Mouse (Mus musculus) spleen, adult 2 months (tissue): ENCODE data around the gene Unk. TPM values are rescaled to one million over a fixed set of nuclear protein-coding genes. Genes with fewer than 3 reads are reported as not detected.

Experiments used
- DNase-seq, 2 experiments: peaks; one replicate each; pipeline versions ENCODE4 v3.0.0 to v3.0.0-alpha.2; 2012 to 2021; ENCODE audit warnings: low spot score in 2 of 2, low read depth in 1 of 2
- H3K27ac ChIP-seq: fragments of 200-500 bp; 2 replicates; pipeline ENCODE4 v1.5.1; 2012; ENCODE audit warnings: low read length, inconsistent platforms; ENCODE audit not compliant: insufficient read depth
- H3K27me3 ChIP-seq: fragments of 200-500 bp; 2 replicates; pipeline ENCODE4 v1.6.1; 2012; ENCODE audit warnings: mild to moderate bottlenecking, moderate library complexity, low read length, inconsistent platforms; ENCODE audit not compliant: control insufficient read depth, insufficient read depth
- H3K36me3 ChIP-seq: fragments of 200-500 bp; 2 replicates; pipeline ENCODE4 v1.6.1; 2012; ENCODE audit warnings: mild to moderate bottlenecking, low read length, inconsistent platforms; ENCODE audit not compliant: control insufficient read depth, insufficient read depth
- H3K4me1 ChIP-seq: fragments of 200-500 bp; 2 replicates; pipeline ENCODE4 v1.6.1; 2011; ENCODE audit warnings: inconsistent platforms; ENCODE audit not compliant: control insufficient read depth, insufficient read depth, insufficient read length
- H3K4me3 ChIP-seq: fragments of 200-500 bp; 2 replicates; pipeline ENCODE4 v1.5.1; 2011; ENCODE audit warnings: mild to moderate bottlenecking, inconsistent platforms; ENCODE audit not compliant: insufficient read depth, insufficient read length; ENCODE audit errors: extremely low read depth
- CTCF ChIP-seq: fragments of 200-500 bp; IDR thresholded peaks from 2 replicates; pipeline ENCODE4 v1.5.1; 2011; ENCODE audit warnings: mild to moderate bottlenecking, inconsistent platforms; ENCODE audit not compliant: insufficient read depth, insufficient read length, insufficient replicate concordance; ENCODE audit errors: extremely low read depth
- POLR2A ChIP-seq: fragments of 200-500 bp; IDR thresholded peaks from 2 replicates; pipeline ENCODE4 v1.6.1; 2011; ENCODE audit warnings: low read depth, low read length, inconsistent platforms
- WGBS: fragments of 180-500 bp; shearing (Covaris S2); methylation state at CpG from one replicate; pipeline ENCODE4 v1.1.7; 2018; 5-methylcytosine and 5-hydroxymethylcytosine counted together
- polyA plus RNA-seq: library from polyadenylated mRNA; depleted of rRNA; stranded (reverse); fragments of >200 nt; gene quantifications from 2 replicates; pipeline ENCODE4 v1.2.3, GENCODE M21; 2012

Unk gene
- polyA plus RNA-seq, 1 experiment: 37.9 TPM

DNA sequence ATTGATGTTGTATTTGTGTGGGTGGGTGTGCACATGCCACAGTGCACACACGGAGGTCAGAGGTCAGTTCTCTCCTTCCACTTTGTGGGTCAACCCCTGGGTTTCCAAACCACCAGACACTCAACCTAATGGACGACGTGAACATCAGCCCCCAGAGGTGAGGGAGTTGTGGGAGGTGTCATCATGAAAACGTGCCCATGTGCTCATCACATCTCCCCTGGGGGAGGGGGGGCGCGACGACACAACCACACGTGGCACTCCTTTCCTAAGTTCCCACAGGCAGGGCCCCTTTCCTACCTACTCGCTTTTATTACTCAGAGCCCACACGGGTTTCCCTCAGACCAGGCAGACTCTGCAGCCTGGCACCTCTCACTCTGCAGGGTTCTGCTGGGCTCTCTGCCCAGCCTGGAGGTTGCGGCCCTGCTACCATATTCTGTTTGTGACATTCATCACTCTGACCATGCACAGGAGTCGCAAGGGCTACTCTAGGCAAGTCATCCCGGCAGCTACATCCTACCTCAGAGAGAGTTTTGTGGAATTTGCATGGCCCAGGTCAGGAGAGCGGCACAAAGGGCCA, 53.1 kb downstream of the Unk start:
- peaks cover 30% of the 10 kb centered on the region for H3K36me3 ChIP-seq
- H3K27ac ChIP-seq: no peak overlapping the region
- DNase-seq: no peak
- H3K4me1 ChIP-seq: peaks cover 10% of the 10 kb centered on the region; the same call in 1 of the 2 replicates
- H3K27me3 ChIP-seq: no peaks in the 10 kb centered on the region
- TF ChIP-seq POLR2A (no peak), CTCF (no peak)
- no peak overlapping the region for H3K4me3 ChIP-seq
- WGBS: 90% methylated on average over 14 of the region's 14 CpGs

DNA sequence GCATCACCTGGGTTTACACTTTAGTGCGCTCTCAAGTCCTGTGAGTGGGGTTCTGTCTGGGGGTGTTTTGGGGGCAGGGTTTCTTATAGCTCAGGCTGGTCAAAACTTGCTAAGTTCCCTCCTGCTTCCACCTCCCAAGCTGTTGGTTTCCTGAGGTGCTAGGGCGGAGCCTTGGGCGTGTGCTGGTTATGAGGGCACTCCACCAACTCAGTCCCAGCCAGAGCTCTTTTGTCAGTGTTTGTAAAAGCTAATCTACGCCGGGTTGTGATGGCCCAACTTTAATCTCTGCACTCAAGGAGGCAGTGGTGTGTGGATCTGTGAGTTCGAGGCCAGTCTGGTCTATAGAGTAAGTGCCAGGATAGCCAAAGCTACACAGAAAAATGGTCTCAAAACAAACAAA, 54.0 kb downstream of the Unk start:
- H3K27ac ChIP-seq: no peak overlapping the region
- 80% methylated on average over 6 of the region's 6 CpGs for WGBS
- no peak overlapping the region for H3K4me3 ChIP-seq
- TF ChIP-seq POLR2A (no peak), CTCF (no peak)
- H3K4me1 ChIP-seq: peaks cover 3% of the 10 kb centered on the region; the same call in 1 of the 2 replicates
- no peak for DNase-seq
- H3K36me3 ChIP-seq: peaks cover 27% of the 10 kb centered on the region
- no peaks in the 10 kb centered on the region for H3K27me3 ChIP-seq

DNA sequence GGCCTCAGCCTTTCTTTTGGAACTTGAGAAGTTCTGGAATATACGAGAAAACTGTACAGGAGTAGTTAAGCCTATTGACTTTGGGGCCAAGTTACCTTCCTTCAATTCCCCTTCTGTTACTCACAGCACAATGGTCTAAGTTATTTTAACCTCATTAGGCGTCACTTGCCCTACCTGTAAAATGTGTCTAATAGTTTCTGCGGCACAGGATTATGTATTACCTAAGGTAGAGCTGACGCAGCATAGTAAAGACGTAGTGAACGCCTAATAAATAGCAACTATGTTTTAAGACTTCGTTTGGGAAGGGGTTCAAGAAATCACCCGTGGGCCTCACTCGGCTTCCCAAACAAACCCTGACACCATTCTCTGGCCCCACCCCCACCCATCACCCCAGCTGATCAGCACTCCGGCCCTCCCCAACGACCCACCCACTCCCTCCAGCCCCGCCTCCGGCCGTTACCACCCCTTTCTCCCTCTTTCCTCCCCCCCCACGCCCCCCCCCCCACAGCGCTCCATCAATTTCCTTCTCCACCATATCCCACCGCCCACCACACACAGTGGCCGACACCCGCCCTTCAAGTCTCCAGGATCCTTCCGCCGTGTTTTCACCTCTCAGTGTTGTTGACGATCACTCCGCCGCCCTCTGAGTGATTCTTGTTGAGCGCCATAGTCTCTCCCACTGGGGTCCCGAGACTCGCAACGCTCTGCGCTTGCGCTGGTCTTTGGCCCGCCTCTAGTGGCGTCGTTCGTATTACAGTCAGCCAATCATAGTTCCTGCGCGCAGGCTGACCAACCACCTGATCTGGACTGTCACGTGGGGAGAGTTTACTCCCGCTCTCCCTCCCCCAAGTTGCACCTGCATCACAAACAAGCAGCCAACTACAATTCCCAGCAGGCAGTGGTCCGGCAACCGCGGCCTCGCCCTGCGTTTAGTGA, 56.4 kb downstream of the Unk start, which contains the start of gene Wbp2:
TSS of gene Wbp2 (minus strand) at position 738 of the 936 bp plus-strand sequence.
- no peak for TF ChIP-seq CTCF
- peak; percentile 61 for TF ChIP-seq POLR2A
- Histone ChIP-seq H3K27ac (peak within 1 kb of the TSS; percentile 94), H3K36me3 (peaks cover 9% of the 10 kb centered on the region), H3K4me3 (peak within 1 kb of the TSS; percentile 87), H3K27me3 (no peaks in the 10 kb centered on the region), H3K4me1 (peaks cover 3% of the 10 kb centered on the region; the same call in 1 of the 2 replicates)
- DNase-seq: peak; percentile 96 to 99
- 3% methylated on average over 37 of the region's 43 CpGs for WGBS

DNA sequence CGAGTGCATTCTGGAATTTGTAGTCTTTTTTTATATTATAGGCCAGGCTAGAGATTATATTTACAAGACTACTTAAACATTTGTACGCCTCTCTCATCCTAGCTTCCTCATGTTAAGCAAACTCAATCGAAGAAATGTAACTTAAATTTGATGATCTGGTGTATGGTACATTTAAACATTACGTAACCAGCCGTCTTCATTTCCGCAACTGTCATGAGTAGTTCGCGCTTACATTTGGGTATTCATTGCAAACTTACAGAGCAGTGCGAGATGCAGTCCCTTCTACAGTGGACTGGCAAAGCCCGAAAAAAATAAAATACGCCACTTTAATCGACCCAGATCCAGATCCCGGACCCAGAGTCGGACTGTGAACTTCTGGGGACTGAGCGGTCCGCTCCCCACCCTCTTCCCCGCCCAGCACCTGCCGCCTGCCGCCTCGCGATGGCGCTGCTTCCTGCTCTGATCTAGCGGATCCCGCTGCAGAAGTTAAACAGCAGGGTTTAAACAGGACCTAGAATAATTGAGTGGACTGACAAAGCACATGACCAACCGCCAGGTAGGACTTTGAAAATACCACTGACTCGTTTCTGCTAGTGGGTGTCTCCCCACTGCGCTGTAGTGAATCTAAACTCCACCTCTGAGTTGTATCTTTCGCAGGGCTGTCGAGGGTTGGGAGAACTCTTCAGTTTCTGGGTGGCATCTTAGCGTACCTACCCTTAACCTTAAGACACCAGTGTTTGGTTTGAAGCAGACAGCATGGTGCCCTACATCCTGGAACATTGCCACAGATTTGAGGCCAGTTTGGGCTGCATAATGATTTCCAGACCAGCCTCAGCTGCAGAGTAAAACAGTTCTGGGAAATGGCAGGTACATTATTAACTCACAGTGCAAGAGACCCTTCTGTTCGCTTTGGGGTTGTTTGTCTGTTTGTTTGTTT, 57.3 kb downstream of the Unk start:
- Histone ChIP-seq H3K27ac (peak overlapping the region; percentile 91), H3K4me1 (peaks cover 3% of the 10 kb centered on the region; the same call in 1 of the 2 replicates), H3K4me3 (peak overlapping the region; percentile 65), H3K27me3 (no peaks in the 10 kb centered on the region), H3K36me3 (peaks cover 9% of the 10 kb centered on the region)
- TF ChIP-seq POLR2A: peak; percentile 48
- peak; percentile 94 for TF ChIP-seq CTCF
- 1% methylated on average over 31 of the region's 31 CpGs for WGBS
- peak; percentile 77 to 89 for DNase-seq

DNA sequence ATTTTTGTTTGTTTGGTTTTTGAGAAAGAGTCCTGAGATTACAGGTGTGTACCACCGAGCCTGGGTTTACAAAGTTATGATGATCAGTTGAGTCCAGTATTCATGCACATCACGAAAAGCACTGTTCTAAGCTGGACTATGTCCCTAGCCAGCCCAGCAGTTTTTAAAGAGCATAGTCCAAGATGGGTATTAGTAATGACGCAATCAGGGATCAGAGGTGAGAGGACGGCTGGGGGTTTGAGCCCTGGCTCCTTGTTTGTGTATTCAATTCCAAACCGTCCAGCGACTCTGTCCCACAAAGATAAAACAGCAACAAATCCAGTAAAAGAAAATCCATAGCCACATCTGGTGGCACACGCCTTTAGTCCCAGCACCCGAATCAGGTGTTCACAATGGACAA, 58.1 kb downstream of the Unk start:
- H3K4me1 ChIP-seq: peaks cover 3% of the 10 kb centered on the region; the same call in 1 of the 2 replicates
- H3K36me3 ChIP-seq: peaks cover 4% of the 10 kb centered on the region
- WGBS: 73% methylated on average over 8 of the region's 8 CpGs
- no peak for DNase-seq
- no peaks in the 10 kb centered on the region for H3K27me3 ChIP-seq
- no peak overlapping the region for H3K27ac ChIP-seq
- TF ChIP-seq CTCF: no peak
- no peak for TF ChIP-seq POLR2A
- no peak overlapping the region for H3K4me3 ChIP-seq

DNA sequence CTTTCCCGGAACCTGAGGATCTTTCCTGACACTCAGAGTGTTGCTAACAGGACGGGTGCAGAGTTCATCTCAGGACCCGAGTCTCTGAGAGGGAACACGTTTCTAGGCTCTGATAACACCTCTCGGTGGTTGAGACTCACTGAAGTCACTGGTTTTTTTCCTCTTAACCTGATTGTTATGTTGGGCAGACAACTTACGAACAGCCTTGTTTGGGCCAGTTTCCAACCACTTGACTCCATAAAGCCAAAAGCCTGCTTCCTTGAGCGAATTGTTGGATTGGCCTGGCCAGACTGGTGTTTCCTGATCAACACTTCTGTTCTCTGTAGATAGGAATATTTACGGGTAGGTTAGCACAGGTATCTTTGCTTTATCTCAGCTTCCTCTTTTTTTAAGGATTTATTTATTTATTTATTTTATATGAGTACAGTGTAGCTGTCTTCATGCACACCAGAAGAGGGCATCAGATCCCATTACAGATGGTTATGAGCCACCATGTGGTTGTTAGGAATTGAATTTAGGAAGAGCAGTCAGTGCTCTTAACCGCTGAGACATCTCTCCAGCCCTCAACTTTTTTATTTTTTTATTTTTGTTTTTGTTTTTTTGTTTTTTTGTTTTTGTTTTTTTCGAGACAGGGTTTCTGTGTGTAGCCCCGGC, 58.7 kb downstream of the Unk start:
- no peak for TF ChIP-seq CTCF
- TF ChIP-seq POLR2A: no peak
- H3K4me3 ChIP-seq: no peak overlapping the region
- WGBS: 48% methylated on average over 11 of the region's 11 CpGs
- peaks cover 3% of the 10 kb centered on the region; the same call in 1 of the 2 replicates for H3K4me1 ChIP-seq
- DNase-seq: no peak
- H3K36me3 ChIP-seq: no peaks in the 10 kb centered on the region
- H3K27me3 ChIP-seq: no peaks in the 10 kb centered on the region
- no peak overlapping the region for H3K27ac ChIP-seq
